Mouse (Mus musculus) G1E (cell line): Measurements from ENCODE around the gene Rps8.

Experiments used
- CTCF ChIP-seq: IDR thresholded peaks from 2 replicates; pipeline ENCODE4 v1.5.1; 2012; ENCODE audit warnings: low read depth, low read length, inconsistent platforms, mixed read lengths
- GATA1 ChIP-seq: IDR thresholded peaks from 2 replicates; pipeline ENCODE4 v1.6.1; 2012; ENCODE audit warnings: borderline replicate concordance, low read length, inconsistent platforms, mixed read lengths
- TAL1 ChIP-seq: conservative IDR thresholded peaks from 2 replicates; pipeline ENCODE4 v1.6.1; 2012; ENCODE audit warnings: low read depth, low read length, inconsistent platforms, mixed read lengths

DNA sequence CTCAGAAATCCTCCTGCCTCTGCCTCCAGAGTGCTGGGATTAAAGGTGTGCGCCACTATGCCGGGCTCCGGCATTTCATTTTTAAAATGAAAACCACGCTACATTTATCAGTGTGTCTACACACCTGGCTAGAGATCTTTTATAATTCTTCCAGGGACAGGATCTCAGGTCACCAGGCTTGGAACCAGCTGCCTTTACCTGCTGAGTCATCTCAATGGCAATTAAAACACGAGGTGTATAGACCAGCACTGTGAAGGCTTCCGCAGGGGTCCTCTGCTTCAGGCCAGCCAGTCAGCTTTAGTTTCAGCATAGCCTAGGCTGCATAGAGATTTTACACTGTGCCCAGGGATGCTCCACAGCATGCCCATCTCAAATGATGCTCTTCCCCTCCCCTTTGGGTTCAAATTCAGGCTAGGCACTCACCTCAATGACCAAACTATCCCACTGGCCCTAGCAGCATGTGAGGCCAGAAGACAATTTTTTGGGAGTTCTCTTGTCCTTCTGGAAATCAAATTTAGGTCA lies 5.8 kb downstream of the Rps8 start:
- no peak for TF ChIP-seq CTCF
- no peak for TF ChIP-seq TAL1
- TF ChIP-seq GATA1, result no peak
